Mouse (Mus musculus) MEL (cell line): ENCODE results near the gene Nptx1.

ENCODE experiments used
- CTCF ChIP-seq, 3 experiments: IDR thresholded peaks in 2 of 3; conservative IDR thresholded peaks in 1 of 3; 2 replicates each; pipeline ENCODE4 v1.5.1; 2011 to 2012; ENCODE audit warnings: low read length in 3 of 3, low read depth in 2 of 3, mild to moderate bottlenecking in 2 of 3, improper control_type of control experiment in 1 of 3, inconsistent platforms in 1 of 3, mixed read lengths in 1 of 3, moderate library complexity in 1 of 3; ENCODE audit not compliant: control insufficient read depth in 1 of 3, insufficient read depth in 1 of 3, poor library complexity in 1 of 3, severe bottlenecking in 1 of 3
- E2F4 ChIP-seq: IDR thresholded peaks from 2 replicates; pipeline ENCODE4 v1.6.1; 2011; ENCODE audit warnings: low read depth, low read length, improper control_type of control experiment, borderline replicate concordance
- EP300 ChIP-seq, 2 experiments: IDR thresholded peaks; 2 replicates each; pipeline ENCODE4 v1.6.1; 2011; ENCODE audit warnings: improper control_type of control experiment in 2 of 2, low read length in 2 of 2, low read depth in 1 of 2, mild to moderate bottlenecking in 1 of 2
- GATA1 ChIP-seq: IDR thresholded peaks from 2 replicates; pipeline ENCODE4 v1.6.1; 2011; ENCODE audit warnings: low read depth, low read length, improper control_type of control experiment
- MAFK ChIP-seq: IDR thresholded peaks from 2 replicates; pipeline ENCODE4 v1.6.1; 2011; ENCODE audit warnings: low read depth, mild to moderate bottlenecking, low read length, improper control_type of control experiment, borderline replicate concordance
- POLR2A ChIP-seq, 2 experiments: IDR thresholded peaks; 2 replicates each; pipeline ENCODE4 v1.6.1; 2011 to 2012; ENCODE audit warnings: low read length in 2 of 2, mild to moderate bottlenecking in 2 of 2, control low read depth in 1 of 2, improper control_type of control experiment in 1 of 2, low read depth in 1 of 2, moderate library complexity in 1 of 2; ENCODE audit not compliant: control insufficient read depth in 1 of 2, insufficient read depth in 1 of 2, poor library complexity in 1 of 2
- POLR2AphosphoS5 ChIP-seq: IDR thresholded peaks from 2 replicates; pipeline ENCODE4 v1.6.1; 2012; ENCODE audit warnings: low read depth, borderline replicate concordance, mild to moderate bottlenecking, inconsistent platforms, low read length, moderate library complexity, mixed read lengths
- RCOR1 ChIP-seq: IDR thresholded peaks from 2 replicates; pipeline ENCODE4 v1.6.1; 2012; ENCODE audit warnings: low read depth, mild to moderate bottlenecking, inconsistent platforms, low read length, improper control_type of control experiment
- SIN3A ChIP-seq: IDR thresholded peaks from 2 replicates; pipeline ENCODE4 v1.6.1; 2012; ENCODE audit warnings: low read length, improper control_type of control experiment, inconsistent platforms
- USF1 ChIP-seq: IDR thresholded peaks from 2 replicates; pipeline ENCODE4 v1.6.1; 2014; ENCODE audit warnings: low read depth, mild to moderate bottlenecking, inconsistent platforms, low read length, improper control_type of control experiment, moderate library complexity

- TF ChIP-seq CTCF (IDR thresholded peaks at IDR 0.05 in 2 of 3, conservative IDR thresholded peaks at IDR 0.05 in 1 of 3; ENCODE audit: control insufficient read depth in 1 of 3, insufficient read depth in 1 of 3, low read depth in 2 of 3, low read length in 3 of 3, poor library complexity in 1 of 3, severe bottlenecking in 1 of 3) (no peak), E2F4 (no peak), MAFK (no peak), USF1 (no peak), POLR2A (IDR thresholded peaks at IDR 0.05; ENCODE audit: control insufficient read depth in 1 of 2, insufficient read depth in 1 of 2, low read depth in 1 of 2, low read length in 2 of 2, poor library complexity in 1 of 2) (no peak), EP300 (IDR thresholded peaks at IDR 0.05; ENCODE audit: low read depth in 1 of 2, low read length in 2 of 2) (no peak), GATA1 (no peak), SIN3A (no peak), RCOR1 (no peak), POLR2AphosphoS5 (no peak)
These were observed 518 bp upstream of the Nptx1 start for GRCm38 (mm10) chr11:119547951-119548591.
